Mouse (Mus musculus) kidney, embryonic 14.5 days (tissue): ENCODE results near the gene Dennd2a. TPM values are rescaled to one million over a fixed set of nuclear protein-coding genes. Genes with fewer than 3 reads are reported as not detected.
A peak's percentile ranks its signal among the peaks of the same experiment; 100 is the strongest.

Source experiments
- ATAC-seq: fragments of 200-750 bp; cut with Nextera tagmentation; 2 replicates; pipeline ENCODE4 v1.8.0; 2017; ENCODE audit warnings: moderate number of reproducible peaks, mild to moderate bottlenecking, moderate TSS enrichment, moderate library complexity; ENCODE audit not compliant: low FRiP score, low TSS enrichment
- H3K27ac ChIP-seq: fragments of 300-500 bp; sonication (generic); 2 replicates; pipeline ENCODE4 v1.5.1; 2014; ENCODE audit warnings: low read depth, mild to moderate bottlenecking, low read length, moderate library complexity, mixed read lengths
- H3K27me3 ChIP-seq: fragments of 300-500 bp; sonication (generic); 2 replicates; pipeline ENCODE4 v1.6.1; 2014; ENCODE audit warnings: mild to moderate bottlenecking, low read length; ENCODE audit not compliant: control insufficient read depth, insufficient read depth
- H3K36me3 ChIP-seq: fragments of 300-500 bp; sonication (generic); 2 replicates; pipeline ENCODE4 v1.6.1; 2014; ENCODE audit warnings: low read length, mixed read lengths; ENCODE audit not compliant: control insufficient read depth, insufficient read depth
- H3K4me1 ChIP-seq: fragments of 300-500 bp; sonication (generic); 2 replicates; pipeline ENCODE4 v1.6.1; 2014; ENCODE audit warnings: low read length, mixed read lengths; ENCODE audit not compliant: control insufficient read depth, insufficient read depth
- H3K4me2 ChIP-seq: fragments of 300-500 bp; sonication (generic); replicated peaks from 2 replicates; pipeline ENCODE4 v1.6.1; 2014; ENCODE audit warnings: low read depth, mild to moderate bottlenecking, low read length
- H3K4me3 ChIP-seq: fragments of 300-500 bp; sonication (generic); 2 replicates; pipeline ENCODE4 v1.5.1; 2014; ENCODE audit warnings: mild to moderate bottlenecking, low read length
- H3K9ac ChIP-seq: fragments of 300-500 bp; sonication (generic); 2 replicates; pipeline ENCODE4 v1.6.1; 2014; ENCODE audit warnings: low read depth, mild to moderate bottlenecking, low read length, moderate library complexity
- H3K9me3 ChIP-seq: fragments of 300-500 bp; sonication (generic); 2 replicates; pipeline ENCODE4 v1.6.1; 2016; ENCODE audit warnings: low read length; ENCODE audit not compliant: control insufficient read depth
- WGBS: fragments of 180-500 bp; shearing (Covaris S2); extraction: QIAGEN DNeasy Blood & Tissue Kit; methylation state at CpG from one replicate; pipeline ENCODE4 v1.1.7; 2014; 5-methylcytosine and 5-hydroxymethylcytosine counted together
- polyA plus RNA-seq: library from polyadenylated mRNA; unstranded; fragments of >200 nt; fragmentation: Nextera tagmentation; extraction: Ambion mirVana; gene quantifications from 2 replicates; pipeline ENCODE4 v1.2.1, GENCODE M21; 2014

The Dennd2a gene
- polyA plus RNA-seq, 1 experiment from 2014 or later = 31.8 TPM

GRCm38 (mm10) chr6:39562166-39563015 is 4.7 kb upstream of the Dennd2a start:
- ATAC-seq = peak; percentile 40; the same call in 1 of the 2 replicates
- 21% methylated on average over 23 of the region's 23 CpGs for WGBS
- Histone ChIP-seq H3K9ac (no peak overlapping the region), H3K9me3 (no peaks in the 10 kb centered on the region), H3K27me3 (no peaks in the 10 kb centered on the region), H3K27ac (no peak overlapping the region), H3K4me2 (0 out of 2 replicates have a peak overlapping the region, but pooled peaks have one; percentile 18), H3K36me3 (no peaks in the 10 kb centered on the region), H3K4me3 (no peak overlapping the region), H3K4me1 (0 out of 2 replicates have a peak, but pooled peaks cover 11% of the 10 kb centered on the region)

DNA sequence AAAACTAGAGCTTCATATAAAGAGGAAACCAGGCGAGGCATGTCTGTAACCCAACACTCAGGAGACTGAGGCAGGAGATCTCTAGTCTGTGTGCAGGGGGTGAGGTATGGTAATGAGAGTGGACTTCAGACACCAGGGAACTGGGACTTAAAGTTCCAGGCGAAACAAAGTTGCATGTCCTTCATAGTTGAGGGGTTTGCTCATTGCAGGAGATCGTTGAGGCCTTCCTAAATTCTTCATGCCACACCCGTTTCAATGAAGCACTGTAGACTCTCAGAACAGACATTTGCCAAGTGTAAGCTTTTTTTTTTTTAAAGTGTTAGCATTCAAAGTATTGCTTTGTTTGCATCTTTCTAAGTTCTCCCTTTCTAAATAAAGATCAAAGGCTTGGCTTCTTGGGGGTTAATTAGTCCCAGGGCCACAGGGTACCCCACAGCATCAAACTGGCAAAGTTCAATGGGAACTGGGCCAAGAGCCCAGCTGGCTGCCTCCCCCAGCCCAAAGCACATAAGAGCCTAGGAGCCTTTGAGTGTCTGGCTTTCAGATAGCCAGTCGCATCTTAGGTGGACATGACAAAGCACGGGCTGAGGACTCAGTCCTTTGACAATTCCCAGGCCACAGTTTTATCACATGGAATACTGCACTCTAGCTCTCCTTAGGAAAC is 1.7 kb upstream of the Dennd2a start:
- Histone ChIP-seq H3K9me3 (no peaks in the 10 kb centered on the region), H3K27me3 (no peaks in the 10 kb centered on the region), H3K36me3 (no peaks in the 10 kb centered on the region), H3K4me1 (peaks cover 26% of the 10 kb centered on the region; the same call in 1 of the 2 replicates), H3K9ac (no peak overlapping the region), H3K4me3 (no peak overlapping the region), H3K4me2 (no peak overlapping the region), H3K27ac (no peak overlapping the region)
- ATAC-seq = no peak
- WGBS = 57% methylated on average over 6 of the region's 6 CpGs

- Histone ChIP-seq H3K4me1 (peaks cover 31% of the 10 kb centered on the region), H3K27me3 (no peaks in the 10 kb centered on the region), H3K9me3 (no peaks in the 10 kb centered on the region), H3K4me3 (peak overlapping the region; percentile 94), H3K36me3 (no peaks in the 10 kb centered on the region), H3K27ac (peak overlapping the region; percentile 94), H3K4me2 (peak overlapping the region; percentile 79), H3K9ac (peak overlapping the region; percentile 96)
- ATAC-seq = peak; percentile 82
- WGBS = under 1% methylated on average over 46 of the region's 54 CpGs
Measured at GRCm38 (mm10) chr6:39556900-39557659, 587 bp downstream of the Dennd2a start.

- Histone ChIP-seq H3K27ac (no peak overlapping the region), H3K36me3 (no peaks in the 10 kb centered on the region), H3K9ac (no peak overlapping the region), H3K27me3 (no peaks in the 10 kb centered on the region), H3K9me3 (no peaks in the 10 kb centered on the region), H3K4me3 (no peak overlapping the region; the same call in 1 of the 2 replicates), H3K4me2 (peak overlapping the region; percentile 79), H3K4me1 (peaks cover 35% of the 10 kb centered on the region)
- 83% methylated on average over 2 of the region's 2 CpGs for WGBS
- ATAC-seq = no peak
Measured at GRCm38 (mm10) chr6:39555648-39555945, 2.1 kb downstream of the Dennd2a start.

DNA sequence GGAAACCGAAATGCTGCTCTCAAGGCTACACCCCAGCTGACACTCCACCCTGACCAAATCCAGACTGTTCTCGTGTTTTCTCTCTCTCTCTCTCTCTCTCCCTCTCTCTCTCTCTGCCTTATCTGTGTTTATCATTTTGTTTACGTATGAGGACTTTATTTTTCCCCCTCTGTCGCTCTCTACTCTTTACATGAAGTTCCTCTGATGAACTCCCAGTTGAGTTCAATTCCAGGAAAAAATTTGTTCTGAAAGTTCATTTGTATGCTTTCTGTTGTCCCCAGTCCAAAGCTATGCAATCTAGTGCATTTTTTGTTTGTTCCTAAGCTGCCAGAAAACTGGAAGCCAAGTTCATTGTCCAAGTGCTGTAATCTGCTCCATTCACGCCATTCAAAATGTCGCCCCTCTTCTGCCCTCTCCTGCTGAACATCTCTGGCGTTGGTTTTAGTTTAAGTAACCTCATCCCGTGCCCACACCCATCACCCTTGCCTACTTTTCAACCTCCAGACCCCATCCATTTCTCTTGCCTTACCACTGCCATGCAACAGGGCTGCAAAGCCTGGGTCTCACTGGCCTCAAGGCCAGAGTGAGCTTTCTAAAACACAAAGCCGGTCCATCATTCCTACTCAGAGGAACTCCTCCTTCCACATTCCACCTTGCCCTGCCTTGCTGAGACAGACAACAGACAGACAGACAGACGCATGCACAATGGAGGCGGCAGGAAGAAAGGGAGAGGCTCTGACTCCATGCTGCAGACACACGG is 2.6 kb downstream of the Dennd2a start:
- H3K9ac ChIP-seq = no peak overlapping the region; the same call in 1 of the 2 replicates
- no peak for ATAC-seq
- H3K27me3 ChIP-seq = no peaks in the 10 kb centered on the region
- no peaks in the 10 kb centered on the region for H3K36me3 ChIP-seq
- H3K27ac ChIP-seq = no peak overlapping the region
- no peaks in the 10 kb centered on the region for H3K9me3 ChIP-seq
- no peak overlapping the region for H3K4me3 ChIP-seq
- H3K4me1 ChIP-seq = peaks cover 35% of the 10 kb centered on the region
- H3K4me2 ChIP-seq = 0 out of 2 replicates have a peak overlapping the region, but pooled peaks have one; percentile 79
- WGBS = 63% methylated on average over 12 of the region's 12 CpGs

- no peak for ATAC-seq
- H3K36me3 ChIP-seq = no peaks in the 10 kb centered on the region
- H3K4me3 ChIP-seq = no peak overlapping the region
- WGBS = 35% methylated on average over 8 of the region's 8 CpGs
- H3K4me1 ChIP-seq = peaks cover 30% of the 10 kb centered on the region
- H3K27me3 ChIP-seq = no peaks in the 10 kb centered on the region
- H3K9me3 ChIP-seq = no peaks in the 10 kb centered on the region
- 0 out of 2 replicates have a peak overlapping the region, but pooled peaks have one; percentile 17 for H3K27ac ChIP-seq
- no peak overlapping the region for H3K4me2 ChIP-seq
- H3K9ac ChIP-seq = no peak overlapping the region
Measured at GRCm38 (mm10) chr6:39551981-39552636, 5.6 kb downstream of the Dennd2a start.

- Histone ChIP-seq H3K4me3 (no peak overlapping the region), H3K9ac (no peak overlapping the region), H3K27ac (no peak overlapping the region), H3K27me3 (no peaks in the 10 kb centered on the region), H3K36me3 (no peaks in the 10 kb centered on the region), H3K4me2 (no peak overlapping the region), H3K4me1 (peaks cover 48% of the 10 kb centered on the region), H3K9me3 (no peaks in the 10 kb centered on the region)
- WGBS = 76% methylated on average over 5 of the region's 5 CpGs
- ATAC-seq = no peak
Measured at GRCm38 (mm10) chr6:39548030-39548429, 9.6 kb downstream of the Dennd2a start.

DNA sequence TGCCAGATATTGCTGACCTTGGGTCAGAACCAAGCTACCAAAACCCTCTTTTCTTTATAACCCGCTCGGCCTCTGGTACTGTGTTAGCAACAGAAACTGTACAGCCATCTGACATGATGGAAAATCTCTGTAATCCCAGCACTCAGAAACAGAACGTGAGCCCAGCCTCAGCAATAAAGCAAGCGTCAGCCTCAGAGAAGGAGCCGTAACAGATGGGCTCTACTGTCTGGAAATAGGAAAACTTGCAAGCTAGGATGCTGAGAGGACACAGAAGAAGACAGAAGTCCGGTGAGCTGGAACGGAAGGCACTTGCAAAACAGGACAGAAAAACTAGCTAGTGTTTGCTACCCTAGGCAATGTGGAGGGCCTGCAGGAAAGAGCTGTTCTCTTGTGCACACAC is 12.2 kb downstream of the Dennd2a start:
- no peaks in the 10 kb centered on the region for H3K36me3 ChIP-seq
- no peaks in the 10 kb centered on the region for H3K27me3 ChIP-seq
- ATAC-seq = no peak
- WGBS = 74% methylated on average over 7 of the region's 7 CpGs
- no peaks in the 10 kb centered on the region for H3K9me3 ChIP-seq
- H3K4me2 ChIP-seq = no peak overlapping the region
- no peak overlapping the region for H3K9ac ChIP-seq
- peaks cover 54% of the 10 kb centered on the region for H3K4me1 ChIP-seq
- H3K4me3 ChIP-seq = no peak overlapping the region
- peak overlapping the region; percentile 33; the same call in 1 of the 2 replicates for H3K27ac ChIP-seq
